Mouse (Mus musculus): ENCODE results near the gene Pomgnt2. TPM values are rescaled to one million over a fixed set of nuclear protein-coding genes. Genes with fewer than 3 reads are reported as not detected.

The Pomgnt2 gene
- total and polyA plus RNA-seq, 3 experiments: not detected

GRCm38 (mm10) chr9:122023873-122024272 lies 27.0 kb upstream of the Pomgnt2 start:
- Histone ChIP-seq H3K36me3 (replicated peaks in 1 of 2; ENCODE audit: control insufficient read depth in 1 of 2, insufficient read depth in 1 of 2, low read length in 1 of 2) (no peaks in the 10 kb centered on the region), H3K4me1 (ENCODE audit: control insufficient read depth in 1 of 2, insufficient read depth in 2 of 2) (peaks cover 31 to 35% of the 10 kb centered on the region in 2 experiments), H3K27ac (ENCODE audit: insufficient read depth, low read depth) (no peak overlapping the region), H3K79me2 (replicated peaks; ENCODE audit: control insufficient read depth, extremely low read depth, insufficient read depth, poor library complexity, severe bottlenecking) (no peaks in the 10 kb centered on the region), H3K4me2 (ENCODE audit: insufficient read depth, low read depth, poor library complexity, severe bottlenecking) (no peak overlapping the region), H3K4me3 (replicated peaks in 1 of 3; ENCODE audit: low read depth in 2 of 3, low read length in 2 of 3, poor library complexity in 1 of 3) (no peak overlapping the region), H3K9me3 (replicated peaks; ENCODE audit: low read length) (no peaks in the 10 kb centered on the region), H3K9ac (ENCODE audit: insufficient read depth, low read depth) (no peak overlapping the region), H3K27me3 (replicated peaks) (peaks cover 2% of the 10 kb centered on the region)
- no peak for DNase-seq (ENCODE audit: extremely low read depth)
- in situ Hi-C loops (cut with MboI; ENCODE audit: low pct_ligation_motif_present, low pct_unique_long_range_greater_than_20kb, low sequenced_read_pairs) (loop anchor here (5.0 kb wide), 1 partner anchor 163 kb away; no protein-coding TSS in a partner anchor), dilution Hi-C loops (cut with MboI; ENCODE audit: extremely low pct_ligation_motif_present, extremely low pct_unique_long_range_greater_than_20kb, low sequenced_read_pairs) (no loop called here)
- TF ChIP-seq CHD1 (IDR thresholded peaks at IDR 0.05; ENCODE audit: low read depth, low read length) (no peak), ZNF384 (IDR thresholded peaks at IDR 0.05; ENCODE audit: low read depth, low read length) (no peak), JUND (conservative IDR thresholded peaks at IDR 0.05; ENCODE audit: low read depth, low read length) (no peak), MAFK (IDR thresholded peaks at IDR 0.05; ENCODE audit: insufficient replicate concordance, low read length) (no peak), ETS1 (conservative IDR thresholded peaks at IDR 0.05; ENCODE audit: low read depth, low read length) (no peak), CTCF (conservative IDR thresholded peaks at IDR 0.05 in 1 of 2, IDR thresholded peaks at IDR 0.05 in 1 of 2; ENCODE audit: low read depth in 2 of 2, low read length in 2 of 2) (no peak), SMC3 (IDR thresholded peaks at IDR 0.05; ENCODE audit: low read depth, low read length) (no peak), JUN (IDR thresholded peaks at IDR 0.05; ENCODE audit: insufficient read depth, low read depth, low read length) (no peak), ZMIZ1 (IDR thresholded peaks at IDR 0.05; ENCODE audit: low read depth, low read length) (no peak)

- H3K27ac ChIP-seq (ENCODE audit: insufficient read depth, low read depth): no peak overlapping the region
- peaks cover 22 to 25% of the 10 kb centered on the region in 2 experiments for H3K4me1 ChIP-seq (ENCODE audit: control insufficient read depth in 1 of 2, insufficient read depth in 2 of 2)
- no peak overlapping the region for H3K4me3 ChIP-seq (replicated peaks in 1 of 3; ENCODE audit: low read depth in 2 of 3, low read length in 2 of 3, poor library complexity in 1 of 3)
- H3K27me3 ChIP-seq (replicated peaks): peaks cover 2% of the 10 kb centered on the region
- TF ChIP-seq HCFC1 (IDR thresholded peaks at IDR 0.05; ENCODE audit: low read depth, low read length): no peak
- no peak for TF ChIP-seq IRF4 (IDR thresholded peaks at IDR 0.05; ENCODE audit: low read depth, low read length)
- TF ChIP-seq SIN3A (IDR thresholded peaks at IDR 0.05; ENCODE audit: low read length): no peak
- no peak for TF ChIP-seq BHLHE40 (IDR thresholded peaks at IDR 0.05; ENCODE audit: low read depth, low read length)
- no peak for TF ChIP-seq RAD21 (IDR thresholded peaks at IDR 0.05; ENCODE audit: low read depth, low read length)
- no peak for TF ChIP-seq PAX5 (IDR thresholded peaks at IDR 0.05; ENCODE audit: low read length)
- TF ChIP-seq USF1 (IDR thresholded peaks at IDR 0.05; ENCODE audit: low read depth, low read length): no peak
- TF ChIP-seq NRF1 (IDR thresholded peaks at IDR 0.05; ENCODE audit: low read depth, low read length): no peak
- TF ChIP-seq MAX (IDR thresholded peaks at IDR 0.05; ENCODE audit: low read length): no peak
- no peak for TF ChIP-seq MAZ (IDR thresholded peaks at IDR 0.05; ENCODE audit: low read depth, low read length)
- no peak for TF ChIP-seq ZC3H11A (IDR thresholded peaks at IDR 0.05; ENCODE audit: low read depth, low read length)
- no peak for TF ChIP-seq MXI1 (IDR thresholded peaks at IDR 0.05; ENCODE audit: low read depth, low read length)
- no peak for TF ChIP-seq MAFK (IDR thresholded peaks at IDR 0.05; ENCODE audit: insufficient replicate concordance, low read length)
- TF ChIP-seq POLR2AphosphoS2 (IDR thresholded peaks at IDR 0.05; ENCODE audit: low read depth, low read length): no peak
- TF ChIP-seq TBP (conservative IDR thresholded peaks at IDR 0.05; ENCODE audit: low read depth, low read length): no peak
- no peak for TF ChIP-seq ELF1 (IDR thresholded peaks at IDR 0.05; ENCODE audit: low read depth, low read length)
- TF ChIP-seq KAT2A (IDR thresholded peaks at IDR 0.05; ENCODE audit: insufficient replicate concordance, low read length): no peak
- no peak overlapping the region for H3K4me2 ChIP-seq (ENCODE audit: insufficient read depth, low read depth, poor library complexity, severe bottlenecking)
- in situ Hi-C loops (cut with MboI; ENCODE audit: low pct_ligation_motif_present, low pct_unique_long_range_greater_than_20kb, low sequenced_read_pairs): loop anchor here (5.0 kb wide), 1 partner anchor 165 kb away; no protein-coding TSS in a partner anchor
- no peaks in the 10 kb centered on the region for H3K36me3 ChIP-seq (replicated peaks in 1 of 2; ENCODE audit: control insufficient read depth in 1 of 2, insufficient read depth in 1 of 2, low read length in 1 of 2)
- dilution Hi-C loops (cut with MboI; ENCODE audit: extremely low pct_ligation_motif_present, extremely low pct_unique_long_range_greater_than_20kb, low sequenced_read_pairs): no loop called here
- DNase-seq (ENCODE audit: extremely low read depth): no peak
- H3K79me2 ChIP-seq (replicated peaks; ENCODE audit: control insufficient read depth, extremely low read depth, insufficient read depth, poor library complexity, severe bottlenecking): no peaks in the 10 kb centered on the region
- no peaks in the 10 kb centered on the region for H3K9me3 ChIP-seq (replicated peaks; ENCODE audit: low read length)
- no peak overlapping the region for H3K9ac ChIP-seq (ENCODE audit: insufficient read depth, low read depth)
Measured at GRCm38 (mm10) chr9:122022776-122023175, 25.9 kb upstream of the Pomgnt2 start.

Measured in CH12.LX (cell line).